Mouse (Mus musculus): ENCODE results near the gene Lamb1. TPM values are rescaled to one million over a fixed set of nuclear protein-coding genes. Genes with fewer than 3 reads are reported as not detected.

Gene Lamb1
- polyA plus RNA-seq, 1 experiment = 0.01 TPM

DNA sequence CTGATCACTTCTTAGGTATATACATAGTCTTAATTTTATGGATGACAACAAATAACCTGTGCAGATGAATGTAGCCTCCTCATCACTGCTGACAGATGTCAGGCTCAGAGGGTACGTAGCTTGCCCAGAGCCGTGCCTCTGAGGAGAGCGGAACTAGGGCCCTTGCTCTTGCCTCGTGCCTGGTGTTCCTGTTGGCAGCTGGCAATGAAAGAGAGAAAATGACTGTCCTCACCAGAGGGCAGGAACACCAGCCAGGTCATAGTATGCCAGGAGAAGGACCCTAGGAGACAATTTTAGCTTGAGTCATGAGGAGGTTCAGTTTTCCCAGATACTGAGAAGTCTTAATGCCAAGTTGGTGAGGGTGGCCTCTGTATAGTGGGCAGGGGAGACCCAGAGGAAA lies 48.1 kb downstream of the Lamb1 start:
- no peaks in the 10 kb centered on the region for H3K9me3 ChIP-seq (ENCODE audit: control insufficient read depth, low read length)
- no peaks in the 10 kb centered on the region for H3K4me1 ChIP-seq (ENCODE audit: control insufficient read depth)
- no peak overlapping the region for H3K4me3 ChIP-seq (replicated peaks)
- no peaks in the 10 kb centered on the region for H3K36me3 ChIP-seq (ENCODE audit: control insufficient read depth)
- TF ChIP-seq TAL1 (IDR thresholded peaks at IDR 0.05; ENCODE audit: low read length) (no peak), GATA1 (IDR thresholded peaks at IDR 0.05; ENCODE audit: low read length) (no peak)
- no peaks in the 10 kb centered on the region for H3K27me3 ChIP-seq (ENCODE audit: control insufficient read depth)

DNA sequence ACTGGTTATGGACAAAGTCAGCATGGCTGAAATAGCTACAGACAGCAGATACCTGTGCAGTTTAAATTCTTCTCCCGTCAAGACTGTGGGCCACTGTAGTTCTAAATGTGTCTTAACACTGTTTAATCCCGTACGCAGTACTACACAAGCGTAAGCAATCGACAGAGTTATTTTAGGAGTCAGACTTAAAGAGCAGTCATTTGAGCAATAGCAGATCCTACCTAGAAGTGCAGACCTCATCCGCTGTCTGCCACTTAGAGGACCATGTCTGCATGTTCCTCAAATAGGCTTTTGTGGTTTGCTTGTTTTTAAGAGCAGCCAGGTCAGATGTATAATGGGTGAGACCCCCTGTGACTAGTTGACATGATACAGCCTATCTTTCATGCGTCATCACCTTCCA lies 49.3 kb downstream of the Lamb1 start:
- H3K4me3 ChIP-seq (replicated peaks) = no peak overlapping the region
- H3K9me3 ChIP-seq (ENCODE audit: control insufficient read depth, low read length) = no peaks in the 10 kb centered on the region
- H3K4me1 ChIP-seq (ENCODE audit: control insufficient read depth) = no peaks in the 10 kb centered on the region
- H3K36me3 ChIP-seq (ENCODE audit: control insufficient read depth) = no peaks in the 10 kb centered on the region
- H3K27me3 ChIP-seq (ENCODE audit: control insufficient read depth) = no peaks in the 10 kb centered on the region
- no peak for TF ChIP-seq TAL1 (IDR thresholded peaks at IDR 0.05; ENCODE audit: low read length)
- no peak for TF ChIP-seq GATA1 (IDR thresholded peaks at IDR 0.05; ENCODE audit: low read length)

DNA sequence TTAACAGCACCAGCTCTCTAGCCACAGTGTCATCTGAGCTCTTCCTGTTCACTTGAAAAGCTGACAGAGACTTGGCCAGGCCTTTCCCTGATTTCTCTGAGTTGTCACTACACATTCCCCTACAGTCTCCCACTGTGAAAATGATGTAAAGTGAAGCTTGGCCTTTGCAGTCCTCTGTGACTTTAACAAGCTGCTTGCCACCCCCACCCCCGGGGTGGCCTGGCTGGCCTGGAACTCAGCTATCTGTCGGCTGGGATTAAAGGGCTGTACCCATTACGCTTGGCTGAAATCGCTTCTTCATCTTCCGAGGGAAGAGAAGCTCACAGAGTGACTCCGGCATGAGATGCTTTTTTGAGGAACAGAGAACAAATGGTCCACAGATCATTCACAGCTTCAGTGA lies 50.9 kb downstream of the Lamb1 start:
- H3K36me3 ChIP-seq (ENCODE audit: control insufficient read depth) = no peaks in the 10 kb centered on the region
- no peak for TF ChIP-seq GATA1 (IDR thresholded peaks at IDR 0.05; ENCODE audit: low read length)
- TF ChIP-seq TAL1 (IDR thresholded peaks at IDR 0.05; ENCODE audit: low read length) = no peak
- no peak overlapping the region for H3K4me3 ChIP-seq (replicated peaks)
- no peaks in the 10 kb centered on the region for H3K27me3 ChIP-seq (ENCODE audit: control insufficient read depth)
- no peaks in the 10 kb centered on the region for H3K9me3 ChIP-seq (ENCODE audit: control insufficient read depth, low read length)
- H3K4me1 ChIP-seq (ENCODE audit: control insufficient read depth) = no peaks in the 10 kb centered on the region

DNA sequence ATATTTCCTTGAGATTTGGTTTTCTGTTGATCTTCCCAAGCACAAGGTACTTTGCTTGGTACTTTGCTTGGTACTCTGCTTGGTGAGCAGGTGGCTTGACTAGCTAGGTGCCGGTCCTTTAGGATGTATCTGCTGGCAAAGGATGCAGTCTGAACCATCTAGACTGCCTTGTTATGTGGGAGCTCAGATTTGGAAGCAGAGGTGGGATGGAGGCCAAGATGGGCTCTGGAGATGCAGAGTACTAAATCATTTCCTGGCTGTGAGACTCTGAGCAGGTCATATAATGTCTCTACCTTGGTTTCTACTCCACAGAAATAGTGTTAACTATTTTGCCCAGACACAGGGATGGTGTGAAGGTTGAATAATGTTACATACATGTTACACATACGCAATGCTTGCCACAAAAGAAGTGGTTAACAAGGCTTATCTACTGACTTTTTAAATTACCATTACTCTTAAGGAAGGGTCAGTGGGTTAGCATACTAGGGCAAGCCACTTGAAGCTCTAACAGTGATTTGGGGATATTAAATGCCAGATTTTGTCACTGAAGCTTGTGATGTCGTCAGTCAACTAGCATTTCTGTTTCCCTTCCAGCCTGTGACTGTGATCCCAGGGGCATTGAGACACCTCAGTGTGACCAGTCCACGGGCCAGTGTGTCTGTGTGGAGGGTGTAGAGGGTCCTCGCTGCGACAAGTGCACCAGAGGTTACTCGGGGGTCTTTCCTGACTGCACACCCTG lies 52.8 kb downstream of the Lamb1 start:
- Histone ChIP-seq H3K4me1 (ENCODE audit: control insufficient read depth) (no peaks in the 10 kb centered on the region), H3K9me3 (ENCODE audit: control insufficient read depth, low read length) (no peaks in the 10 kb centered on the region)
- TF ChIP-seq GATA1 (IDR thresholded peaks at IDR 0.05; ENCODE audit: low read length) (no peak), TAL1 (IDR thresholded peaks at IDR 0.05; ENCODE audit: low read length) (no peak)

DNA sequence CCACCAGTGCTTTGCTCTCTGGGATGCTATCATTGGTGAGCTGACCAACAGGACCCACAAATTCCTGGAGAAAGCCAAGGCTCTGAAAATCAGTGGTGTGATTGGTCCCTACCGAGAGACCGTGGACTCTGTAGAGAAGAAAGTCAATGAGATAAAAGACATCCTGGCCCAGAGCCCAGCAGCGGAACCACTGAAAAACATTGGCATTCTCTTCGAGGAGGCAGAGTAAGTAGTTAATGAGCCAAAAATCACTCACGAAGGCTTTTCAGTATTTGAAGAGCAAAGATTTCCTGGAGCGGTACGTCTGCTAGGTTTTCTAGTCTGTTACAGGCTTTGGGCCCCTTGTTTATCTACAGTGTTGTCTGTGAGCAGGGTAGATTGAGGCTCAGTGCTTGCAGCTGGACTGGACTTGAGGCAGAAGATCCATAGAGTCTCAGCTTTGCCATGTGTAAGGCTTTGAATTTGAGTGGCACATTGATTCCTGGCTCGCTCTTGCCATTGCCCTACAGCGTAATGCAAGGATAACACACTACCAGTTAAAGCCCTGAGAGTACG lies 53.5 kb downstream of the Lamb1 start:
- H3K4me3 ChIP-seq (replicated peaks) = no peak overlapping the region

More for the DNA sequence above, 52.8 kb downstream of the Lamb1 start:
- no peak overlapping the region for H3K4me3 ChIP-seq (replicated peaks)
- H3K36me3 ChIP-seq (ENCODE audit: control insufficient read depth) = no peaks in the 10 kb centered on the region
- no peaks in the 10 kb centered on the region for H3K27me3 ChIP-seq (ENCODE audit: control insufficient read depth)

DNA sequence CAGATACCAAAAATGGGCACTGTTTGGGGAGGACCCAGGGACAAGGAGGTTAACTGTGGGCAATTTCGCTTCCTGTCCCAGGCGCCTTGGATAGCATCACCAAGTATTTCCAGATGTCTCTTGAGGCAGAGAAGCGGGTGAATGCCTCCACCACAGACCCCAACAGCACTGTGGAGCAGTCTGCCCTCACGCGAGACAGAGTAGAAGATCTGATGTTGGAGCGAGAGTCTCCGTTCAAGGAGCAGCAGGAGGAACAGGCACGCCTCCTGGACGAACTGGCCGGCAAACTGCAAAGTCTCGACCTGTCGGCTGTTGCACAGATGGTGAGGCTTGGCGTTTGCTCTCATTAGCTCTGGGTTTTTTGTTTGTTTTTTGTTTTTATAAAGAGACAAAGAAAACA lies 55.8 kb downstream of the Lamb1 start:
- H3K27me3 ChIP-seq (ENCODE audit: control insufficient read depth) = no peaks in the 10 kb centered on the region
- TF ChIP-seq TAL1 (IDR thresholded peaks at IDR 0.05; ENCODE audit: low read length) (no peak), GATA1 (IDR thresholded peaks at IDR 0.05; ENCODE audit: low read length) (no peak)
- no peaks in the 10 kb centered on the region for H3K9me3 ChIP-seq (ENCODE audit: control insufficient read depth, low read length)
- no peaks in the 10 kb centered on the region for H3K36me3 ChIP-seq (ENCODE audit: control insufficient read depth)
- H3K4me3 ChIP-seq (replicated peaks) = no peak overlapping the region
- no peaks in the 10 kb centered on the region for H3K4me1 ChIP-seq (ENCODE audit: control insufficient read depth)

More for the DNA sequence above, 53.5 kb downstream of the Lamb1 start:
- no peaks in the 10 kb centered on the region for H3K9me3 ChIP-seq (ENCODE audit: control insufficient read depth, low read length)
- no peaks in the 10 kb centered on the region for H3K36me3 ChIP-seq (ENCODE audit: control insufficient read depth)
- H3K4me1 ChIP-seq (ENCODE audit: control insufficient read depth) = no peaks in the 10 kb centered on the region
- no peaks in the 10 kb centered on the region for H3K27me3 ChIP-seq (ENCODE audit: control insufficient read depth)
- TF ChIP-seq GATA1 (IDR thresholded peaks at IDR 0.05; ENCODE audit: low read length) (no peak), TAL1 (IDR thresholded peaks at IDR 0.05; ENCODE audit: low read length) (no peak)

DNA sequence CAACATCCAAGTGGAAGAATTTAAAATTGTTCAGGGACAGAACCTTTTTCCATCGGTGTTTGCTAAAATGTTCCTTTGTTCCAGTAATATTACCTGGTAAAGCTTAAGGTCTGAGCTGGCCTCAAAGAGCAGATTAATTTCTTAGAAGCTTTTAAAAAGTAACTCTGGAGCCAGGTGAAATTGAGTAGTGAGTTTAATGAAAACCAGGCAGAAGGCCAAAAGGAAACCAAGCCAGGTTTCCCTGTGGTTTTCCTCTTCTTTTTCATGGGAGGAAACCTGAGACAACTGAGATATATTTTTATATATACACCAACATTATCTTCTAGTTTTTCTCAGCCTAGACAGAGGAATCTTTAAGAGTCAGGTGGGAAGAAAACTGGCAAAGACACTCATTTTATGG lies 56.5 kb downstream of the Lamb1 start:
- no peaks in the 10 kb centered on the region for H3K9me3 ChIP-seq (ENCODE audit: control insufficient read depth, low read length)
- no peaks in the 10 kb centered on the region for H3K36me3 ChIP-seq (ENCODE audit: control insufficient read depth)

DNA sequence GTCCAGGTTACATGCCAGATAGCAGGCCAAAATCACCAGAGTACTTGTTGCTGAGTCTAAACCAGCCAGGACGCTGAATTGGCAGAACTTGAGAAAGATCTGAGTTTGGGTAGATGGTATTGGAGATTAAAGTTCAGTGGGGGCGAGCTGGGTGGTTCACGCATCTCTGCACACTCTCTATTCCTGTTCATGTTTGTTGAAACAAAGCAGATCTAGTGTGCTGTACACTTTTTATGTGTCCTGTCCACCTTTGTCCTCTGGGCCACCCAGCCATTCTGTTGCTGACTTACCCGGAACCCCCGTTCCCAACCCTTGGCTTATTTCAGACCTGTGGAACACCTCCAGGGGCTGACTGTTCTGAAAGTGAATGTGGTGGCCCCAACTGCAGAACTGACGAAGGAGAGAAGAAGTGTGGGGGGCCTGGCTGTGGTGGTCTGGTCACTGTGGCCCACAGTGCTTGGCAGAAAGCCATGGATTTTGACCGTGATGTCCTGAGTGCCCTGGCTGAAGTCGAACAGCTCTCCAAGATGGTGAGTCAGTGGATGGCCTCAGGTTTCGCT lies 58.2 kb downstream of the Lamb1 start:
- Histone ChIP-seq H3K4me1 (ENCODE audit: control insufficient read depth) (no peaks in the 10 kb centered on the region), H3K9me3 (ENCODE audit: control insufficient read depth, low read length) (no peaks in the 10 kb centered on the region)
- TF ChIP-seq TAL1 (IDR thresholded peaks at IDR 0.05; ENCODE audit: low read length) (no peak), GATA1 (IDR thresholded peaks at IDR 0.05; ENCODE audit: low read length) (no peak)

More for the DNA sequence above, 56.5 kb downstream of the Lamb1 start:
- Histone ChIP-seq H3K4me1 (ENCODE audit: control insufficient read depth) (no peaks in the 10 kb centered on the region), H3K27me3 (ENCODE audit: control insufficient read depth) (no peaks in the 10 kb centered on the region), H3K4me3 (replicated peaks) (no peak overlapping the region)
- no peak for TF ChIP-seq GATA1 (IDR thresholded peaks at IDR 0.05; ENCODE audit: low read length)
- TF ChIP-seq TAL1 (IDR thresholded peaks at IDR 0.05; ENCODE audit: low read length) = no peak

DNA sequence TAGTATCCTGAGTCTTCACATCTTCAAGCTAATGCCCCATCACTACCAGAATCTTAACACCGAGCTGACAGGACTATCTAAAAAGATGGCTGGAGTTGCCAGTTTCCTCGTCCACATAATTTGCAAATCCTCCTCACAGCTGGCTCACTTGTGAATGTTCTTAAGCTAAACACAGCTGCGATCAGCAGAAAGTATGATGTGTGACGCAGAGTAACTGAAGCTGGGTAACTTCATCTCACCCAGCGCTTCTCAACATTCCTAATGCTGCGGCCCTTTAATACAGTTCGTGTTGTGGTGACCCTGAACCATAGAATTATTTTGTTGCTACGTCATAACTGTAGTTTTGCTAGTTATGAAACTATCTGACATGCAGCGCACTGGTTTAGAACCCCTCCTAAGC lies 62.1 kb downstream of the Lamb1 start:
- Histone ChIP-seq H3K36me3 (ENCODE audit: control insufficient read depth) (peaks cover 18% of the 10 kb centered on the region), H3K9me3 (ENCODE audit: control insufficient read depth, low read length) (no peaks in the 10 kb centered on the region), H3K27me3 (ENCODE audit: control insufficient read depth) (no peaks in the 10 kb centered on the region), H3K4me3 (replicated peaks) (no peak overlapping the region), H3K4me1 (ENCODE audit: control insufficient read depth) (no peaks in the 10 kb centered on the region)
- TF ChIP-seq TAL1 (IDR thresholded peaks at IDR 0.05; ENCODE audit: low read length) (no peak), GATA1 (IDR thresholded peaks at IDR 0.05; ENCODE audit: low read length) (no peak)

More for the DNA sequence above, 58.2 kb downstream of the Lamb1 start:
- H3K36me3 ChIP-seq (ENCODE audit: control insufficient read depth) = no peaks in the 10 kb centered on the region
- no peaks in the 10 kb centered on the region for H3K27me3 ChIP-seq (ENCODE audit: control insufficient read depth)
- no peak overlapping the region for H3K4me3 ChIP-seq (replicated peaks)

Measured in erythroblast, embryonic 14.5 days (primary cell).